Mouse (Mus musculus) testis, postnatal 10 days (tissue): Measurements from ENCODE around the gene Fbxw11.

Experiments used
- DNase-seq: peaks from one replicate; pipeline ENCODE4 v3.0.0; 2021; ENCODE audit warnings: low spot score

Fbxw11 gene

DNA sequence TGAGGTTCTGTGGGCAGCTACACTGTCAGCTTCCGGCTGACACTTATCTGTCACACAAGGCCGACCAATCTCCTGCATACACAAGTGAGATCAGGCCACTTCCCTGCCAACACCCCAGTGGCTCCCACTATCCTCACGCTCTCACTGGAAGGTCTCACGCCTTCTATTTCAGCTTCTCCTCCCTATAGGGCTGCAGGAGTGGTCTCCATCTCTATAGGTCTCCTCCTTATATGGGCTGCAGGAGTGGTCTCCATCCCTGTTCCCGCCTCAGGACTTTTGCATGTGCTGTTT, 110.0 kb downstream of the Fbxw11 start:
- no peak for DNase-seq

- DNase-seq = no peak
Observed at GRCm38 (mm10) chr11:32753358-32753757, 110.8 kb downstream of the Fbxw11 start.

DNA sequence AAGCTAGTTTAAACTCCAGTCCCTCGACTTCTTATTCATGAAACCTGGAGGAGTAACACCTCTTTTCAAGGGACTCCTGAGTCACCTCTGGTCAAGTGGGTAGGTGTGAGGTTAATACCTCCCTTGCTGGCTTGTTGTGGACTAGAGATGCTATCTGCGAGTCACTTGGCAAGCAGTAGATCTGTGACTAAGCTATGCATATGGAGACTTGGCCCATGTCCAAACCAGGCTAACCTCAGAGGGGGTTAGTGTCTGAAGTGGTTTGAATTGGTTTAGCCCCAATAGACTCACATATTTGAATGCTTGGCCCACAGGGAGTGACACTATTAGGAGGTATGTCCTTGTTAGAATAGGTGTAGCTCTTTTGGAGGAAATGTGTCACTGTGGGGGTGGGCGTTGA, 120.2 kb downstream of the Fbxw11 start:
- DNase-seq = no peak

GRCm38 (mm10) chr11:32767496-32768230, 125.1 kb downstream of the Fbxw11 start:
- DNase-seq = no peak

- no peak for DNase-seq
Observed at GRCm38 (mm10) chr11:32768642-32769343, 126.3 kb downstream of the Fbxw11 start.

GRCm38 (mm10) chr11:32780747-32781536, 138.4 kb downstream of the Fbxw11 start:
- DNase-seq = no peak

DNA sequence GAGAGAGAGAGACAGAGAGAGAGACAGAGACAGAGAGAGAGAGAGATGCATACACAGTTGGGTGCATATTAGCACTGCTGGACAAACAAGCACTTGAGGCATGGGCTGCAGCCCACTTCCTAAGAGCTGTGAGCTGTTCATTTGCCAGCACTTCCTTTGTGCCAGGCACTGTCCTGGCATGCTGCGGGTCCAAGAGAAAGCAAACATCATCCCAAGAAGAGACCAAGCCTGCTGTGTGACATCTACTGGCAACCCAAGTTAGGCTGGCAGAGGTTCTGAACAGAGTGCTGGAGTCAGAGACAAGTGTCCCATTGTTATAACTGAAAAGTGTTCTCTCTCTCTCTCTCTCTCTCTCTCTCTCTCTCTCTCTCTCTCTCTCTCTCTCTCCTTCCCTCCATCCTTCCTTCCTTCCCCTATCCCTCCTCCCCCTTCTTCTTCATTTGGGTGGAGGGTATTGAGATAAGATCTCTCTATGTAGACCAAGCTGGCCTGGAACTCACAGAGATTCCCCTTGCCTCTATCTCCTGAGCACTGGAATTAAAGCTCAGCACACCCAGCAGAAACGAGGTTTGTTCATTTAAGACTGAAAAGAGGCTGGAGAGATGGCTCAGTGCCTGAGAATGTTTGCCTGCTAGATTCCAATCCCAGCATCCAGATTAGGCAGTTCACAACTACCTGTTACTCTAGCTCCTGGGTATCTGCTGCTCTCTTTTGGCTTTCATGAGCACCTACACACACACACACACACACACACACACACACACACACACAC, 139.3 kb downstream of the Fbxw11 start:
- DNase-seq = no peak

DNA sequence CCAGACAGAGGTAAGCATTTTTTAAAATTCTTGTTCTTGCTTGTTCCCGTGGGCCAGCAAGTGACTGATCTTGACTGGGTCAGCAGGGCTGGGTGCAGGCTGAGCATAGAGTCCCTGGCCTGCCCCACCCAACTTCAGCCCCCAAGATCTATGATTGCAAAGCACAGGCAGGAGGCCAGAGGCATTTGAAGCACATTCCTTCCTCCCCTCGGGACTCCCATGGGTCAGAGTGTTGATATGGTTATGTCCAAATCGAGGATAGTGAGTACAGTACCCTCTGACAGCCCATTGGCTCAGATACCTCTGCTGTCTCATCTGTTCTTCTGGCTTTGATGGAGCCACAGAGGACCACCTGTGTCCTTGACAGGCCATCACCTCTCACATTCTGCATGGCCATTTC, 140.2 kb downstream of the Fbxw11 start:
- no peak for DNase-seq

- no peak for DNase-seq
Observed at GRCm38 (mm10) chr11:32785591-32786147, 143.1 kb downstream of the Fbxw11 start.

GRCm38 (mm10) chr11:32786201-32786600, 143.7 kb downstream of the Fbxw11 start:
- no peak for DNase-seq

DNA sequence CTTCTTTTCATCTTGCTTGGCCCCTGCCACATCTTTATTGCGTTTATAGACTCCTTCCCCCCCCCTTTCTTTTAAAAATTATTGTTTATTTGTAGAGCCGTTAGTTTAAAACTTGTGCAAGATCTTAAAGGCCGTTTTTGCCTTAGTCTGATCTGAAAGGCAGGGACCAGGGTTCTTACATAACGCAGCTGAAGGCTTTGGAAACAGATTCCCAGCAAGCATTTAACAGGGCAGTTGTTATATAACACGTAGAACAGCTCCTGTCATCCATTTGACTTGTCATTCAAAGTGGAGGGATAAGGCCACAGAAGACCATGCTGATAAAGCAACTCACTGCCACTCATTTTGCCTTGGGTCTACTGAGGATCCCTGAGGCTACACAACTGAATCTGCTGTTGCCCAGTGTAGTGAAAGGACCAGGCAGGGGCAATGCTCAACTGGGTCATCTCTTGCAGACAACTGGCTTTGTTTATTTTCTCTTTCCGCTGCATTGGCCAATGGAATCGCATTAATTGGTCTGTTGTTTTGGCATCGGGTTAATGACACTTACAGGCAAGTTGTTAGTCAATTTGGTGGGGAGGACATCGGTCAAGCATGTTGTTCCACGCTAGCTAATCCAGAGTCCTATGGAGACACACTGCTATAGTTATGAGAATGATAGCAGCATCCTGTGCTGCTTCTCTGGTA, 152.4 kb downstream of the Fbxw11 start:
- DNase-seq = no peak
